Mouse (Mus musculus): ENCODE data around the gene Gm9970. TPM values are rescaled to one million over a fixed set of nuclear protein-coding genes. Genes with fewer than 3 reads are reported as not detected.
A peak's percentile ranks its signal among the peaks of the same experiment; 100 is the strongest.

Gm9970 gene
- polyA plus RNA-seq, 1 experiment from 2014 or later = not detected

DNA sequence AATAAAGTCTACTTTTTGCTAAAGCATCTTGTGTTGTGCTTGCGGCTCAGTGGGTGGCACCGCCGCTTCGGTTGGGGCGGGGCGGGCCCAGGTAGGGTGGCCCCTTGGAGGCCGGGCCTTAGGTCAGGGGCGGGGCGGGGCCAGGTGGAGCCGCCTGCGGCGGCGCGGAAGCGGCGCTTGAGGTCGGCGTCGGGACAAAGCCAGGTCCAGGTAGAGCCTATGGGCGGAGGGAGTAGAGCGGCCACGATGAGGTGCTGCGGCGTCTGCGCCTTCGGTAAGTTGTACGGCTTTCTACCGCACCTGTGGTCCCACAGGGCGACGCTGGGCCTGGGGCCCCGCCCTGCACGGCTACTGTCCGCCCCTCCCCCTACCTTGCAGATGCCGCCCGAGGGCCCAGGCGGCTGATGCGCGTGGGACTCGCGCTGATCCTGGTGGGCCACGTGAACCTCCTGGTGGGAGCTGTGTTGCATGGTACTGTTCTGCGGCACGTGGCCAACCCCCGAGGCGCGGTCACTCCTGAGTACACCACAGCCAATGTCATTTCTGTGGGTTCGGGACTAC is 10.6 kb upstream of the Gm9970 start, which contains the start of gene Krtcap3:
TSS of gene Krtcap3 (plus strand) at position 151 of the 561 bp plus-strand sequence.
- peak; percentile 57 for DNase-seq (ENCODE audit: low spot score)
- 48% methylated on average over 47 of the region's 47 CpGs for WGBS
- H3K4me3 ChIP-seq (ENCODE audit: low read depth, low read length) = peak within 1 kb of the TSS; percentile 47
- H3K4me2 ChIP-seq = peak within 1 kb of the TSS; percentile 60
- peak; percentile 76 for ATAC-seq (replicated peaks; ENCODE audit: low FRiP score)
- H3K9ac ChIP-seq (ENCODE audit: low read depth, low read length) = peak within 1 kb of the TSS; percentile 56
- no peak within 1 kb of the TSS for H3K27ac ChIP-seq (ENCODE audit: low read depth, low read length)
- H3K36me3 ChIP-seq (ENCODE audit: control insufficient read depth, insufficient read depth, low read length) = peaks cover 28% of the 10 kb centered on the region
- peaks cover 6% of the 10 kb centered on the region; the same call in 1 of the 2 replicates for H3K4me1 ChIP-seq (replicated peaks; ENCODE audit: control insufficient read depth, insufficient read depth, low read length)
- no peaks in the 10 kb centered on the region for H3K9me3 ChIP-seq (ENCODE audit: control insufficient read depth, low read length)
- no peaks in the 10 kb centered on the region for H3K27me3 ChIP-seq (replicated peaks; ENCODE audit: control insufficient read depth, insufficient read depth, low read length)

DNA sequence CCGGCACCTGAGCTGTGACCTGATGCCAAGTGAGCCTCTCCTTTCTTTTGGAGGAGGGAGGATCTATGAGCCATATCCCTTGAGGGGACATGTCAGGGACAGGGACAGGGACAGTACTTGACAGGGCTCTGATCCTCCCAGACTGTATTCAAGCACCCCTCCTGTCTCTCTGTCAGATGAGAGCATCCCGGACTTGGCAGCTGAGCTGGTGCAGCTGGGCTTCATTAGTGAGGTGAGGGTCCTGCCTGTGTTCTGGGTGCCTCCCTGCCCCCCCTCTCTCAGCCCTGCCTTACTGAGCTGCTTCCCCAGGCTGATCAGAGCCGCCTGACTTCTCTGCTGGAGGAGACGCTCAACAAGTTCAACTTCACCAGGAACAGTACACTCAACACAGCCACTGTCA is 9.7 kb upstream of the Gm9970 start:
- Histone ChIP-seq H3K9ac (ENCODE audit: low read depth, low read length) (no peak overlapping the region), H3K27ac (ENCODE audit: low read depth, low read length) (no peak overlapping the region), H3K36me3 (ENCODE audit: control insufficient read depth, insufficient read depth, low read length) (peaks cover 34% of the 10 kb centered on the region), H3K9me3 (ENCODE audit: control insufficient read depth, low read length) (no peaks in the 10 kb centered on the region), H3K4me2 (no peak overlapping the region), H3K27me3 (replicated peaks; ENCODE audit: control insufficient read depth, insufficient read depth, low read length) (no peaks in the 10 kb centered on the region), H3K4me1 (replicated peaks; ENCODE audit: control insufficient read depth, insufficient read depth, low read length) (peaks cover 6% of the 10 kb centered on the region; the same call in 1 of the 2 replicates), H3K4me3 (ENCODE audit: low read depth, low read length) (no peak overlapping the region)
- 65% methylated on average over 4 of the region's 4 CpGs for WGBS
- ATAC-seq (replicated peaks; ENCODE audit: low FRiP score) (no peak), DNase-seq (ENCODE audit: low spot score) (no peak)

- no peak for DNase-seq (ENCODE audit: low spot score)
- Histone ChIP-seq H3K36me3 (ENCODE audit: control insufficient read depth, insufficient read depth, low read length) (peaks cover 16% of the 10 kb centered on the region), H3K9ac (ENCODE audit: low read depth, low read length) (no peak overlapping the region; the same call in 1 of the 2 replicates), H3K27me3 (replicated peaks; ENCODE audit: control insufficient read depth, insufficient read depth, low read length) (no peaks in the 10 kb centered on the region), H3K4me2 (peak overlapping the region; percentile 97), H3K27ac (ENCODE audit: low read depth, low read length) (no peak overlapping the region), H3K4me1 (replicated peaks; ENCODE audit: control insufficient read depth, insufficient read depth, low read length) (peaks cover 10% of the 10 kb centered on the region), H3K9me3 (ENCODE audit: control insufficient read depth, low read length) (no peaks in the 10 kb centered on the region), H3K4me3 (ENCODE audit: low read depth, low read length) (peak overlapping the region; percentile 94)
- no peak for ATAC-seq (replicated peaks; ENCODE audit: low FRiP score)
- WGBS = 30% methylated on average over 10 of the region's 10 CpGs
These were observed 1.2 kb upstream of the Gm9970 start for GRCm38 (mm10) chr5:31242191-31242590.

- Histone ChIP-seq H3K4me2 (peak overlapping the region; percentile 97), H3K36me3 (ENCODE audit: control insufficient read depth, insufficient read depth, low read length) (peaks cover 16% of the 10 kb centered on the region), H3K9ac (ENCODE audit: low read depth, low read length) (peak overlapping the region; percentile 87), H3K4me3 (ENCODE audit: low read depth, low read length) (peak overlapping the region; percentile 94), H3K4me1 (replicated peaks; ENCODE audit: control insufficient read depth, insufficient read depth, low read length) (peaks cover 10% of the 10 kb centered on the region), H3K9me3 (ENCODE audit: control insufficient read depth, low read length) (no peaks in the 10 kb centered on the region), H3K27ac (ENCODE audit: low read depth, low read length) (peak overlapping the region; percentile 94), H3K27me3 (replicated peaks; ENCODE audit: control insufficient read depth, insufficient read depth, low read length) (no peaks in the 10 kb centered on the region)
- WGBS = under 1% methylated on average over 13 of the region's 13 CpGs
- DNase-seq (ENCODE audit: low spot score) (peak; percentile 42), ATAC-seq (replicated peaks; ENCODE audit: low FRiP score) (peak; percentile 39)
These were observed 546 bp upstream of the Gm9970 start for GRCm38 (mm10) chr5:31241522-31242034.

DNA sequence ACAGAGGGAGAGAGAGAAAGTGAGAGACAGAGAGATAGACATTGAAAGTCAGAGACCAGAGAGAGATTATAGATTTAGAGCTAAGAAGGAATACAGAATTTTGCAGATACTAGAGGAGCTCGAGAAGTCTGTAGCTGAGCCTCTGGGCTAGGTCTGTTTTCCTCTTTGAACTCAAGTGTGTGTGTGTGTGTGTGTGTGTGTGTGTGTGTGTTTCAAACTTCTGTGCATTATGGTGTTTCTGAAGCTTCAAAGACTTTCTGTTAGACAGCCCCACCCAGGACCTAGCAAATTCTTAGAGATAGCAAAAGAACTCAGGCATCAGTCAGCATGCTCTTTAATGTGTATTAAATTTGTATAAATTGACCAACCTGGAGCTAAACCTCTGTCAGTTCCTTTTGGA is 14.4 kb downstream of the Gm9970 start:
- DNase-seq (ENCODE audit: low spot score) (no peak), ATAC-seq (replicated peaks; ENCODE audit: low FRiP score) (no peak)
- Histone ChIP-seq H3K4me3 (ENCODE audit: low read depth, low read length) (no peak overlapping the region), H3K4me2 (no peak overlapping the region), H3K4me1 (replicated peaks; ENCODE audit: control insufficient read depth, insufficient read depth, low read length) (no peaks in the 10 kb centered on the region), H3K9ac (ENCODE audit: low read depth, low read length) (no peak overlapping the region), H3K9me3 (ENCODE audit: control insufficient read depth, low read length) (no peaks in the 10 kb centered on the region), H3K27me3 (replicated peaks; ENCODE audit: control insufficient read depth, insufficient read depth, low read length) (no peaks in the 10 kb centered on the region), H3K36me3 (ENCODE audit: control insufficient read depth, insufficient read depth, low read length) (no peaks in the 10 kb centered on the region), H3K27ac (ENCODE audit: low read depth, low read length) (no peak overlapping the region)
- WGBS = 50% methylated on average over 1 of the region's 1 CpGs

DNA sequence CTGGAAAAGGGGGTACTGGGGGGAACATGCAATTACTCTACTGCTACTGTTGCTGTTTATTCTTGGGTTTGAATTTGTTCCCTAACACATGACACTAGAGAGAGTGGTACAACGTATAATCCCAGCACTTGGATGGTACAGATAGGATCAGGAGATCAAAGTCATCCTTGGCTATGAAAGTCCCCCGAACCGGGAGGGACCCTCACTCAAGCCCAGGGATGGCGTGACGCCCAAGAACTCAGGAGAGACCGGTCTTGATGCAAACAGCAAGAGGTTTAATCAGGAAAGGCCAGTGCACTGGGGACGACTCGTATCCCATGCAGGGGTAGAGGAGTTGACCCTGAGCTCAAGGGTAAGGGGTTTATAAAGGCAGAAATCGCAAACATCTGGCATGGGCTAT is 18.3 kb downstream of the Gm9970 start:
- no peak for DNase-seq (ENCODE audit: low spot score)
- H3K4me1 ChIP-seq (replicated peaks; ENCODE audit: control insufficient read depth, insufficient read depth, low read length) = peaks cover 5% of the 10 kb centered on the region
- no peak overlapping the region for H3K9ac ChIP-seq (ENCODE audit: low read depth, low read length)
- no peak overlapping the region for H3K4me3 ChIP-seq (ENCODE audit: low read depth, low read length)
- WGBS = 92% methylated on average over 9 of the region's 9 CpGs
- no peaks in the 10 kb centered on the region for H3K9me3 ChIP-seq (ENCODE audit: control insufficient read depth, low read length)
- H3K27me3 ChIP-seq (replicated peaks; ENCODE audit: control insufficient read depth, insufficient read depth, low read length) = no peaks in the 10 kb centered on the region
- no peak for ATAC-seq (replicated peaks; ENCODE audit: low FRiP score)
- no peak overlapping the region for H3K4me2 ChIP-seq
- no peak overlapping the region for H3K27ac ChIP-seq (ENCODE audit: low read depth, low read length)
- no peaks in the 10 kb centered on the region for H3K36me3 ChIP-seq (ENCODE audit: control insufficient read depth, insufficient read depth, low read length)

GRCm38 (mm10) chr5:31221304-31221945 is 19.6 kb downstream of the Gm9970 start:
- peaks cover 9% of the 10 kb centered on the region for H3K4me1 ChIP-seq (replicated peaks; ENCODE audit: control insufficient read depth, insufficient read depth, low read length)
- H3K36me3 ChIP-seq (ENCODE audit: control insufficient read depth, insufficient read depth, low read length) = no peaks in the 10 kb centered on the region
- peak overlapping the region; percentile 96 for H3K9ac ChIP-seq (ENCODE audit: low read depth, low read length)
- H3K9me3 ChIP-seq (ENCODE audit: control insufficient read depth, low read length) = no peaks in the 10 kb centered on the region
- ATAC-seq (replicated peaks; ENCODE audit: low FRiP score) (peak; percentile 6; the same call in 1 of the 2 replicates), DNase-seq (ENCODE audit: low spot score) (no peak)
- WGBS = 19% methylated on average over 11 of the region's 11 CpGs
- H3K27ac ChIP-seq (ENCODE audit: low read depth, low read length) = peak overlapping the region; percentile 92
- peak overlapping the region; percentile 93 for H3K4me3 ChIP-seq (ENCODE audit: low read depth, low read length)
- no peaks in the 10 kb centered on the region for H3K27me3 ChIP-seq (replicated peaks; ENCODE audit: control insufficient read depth, insufficient read depth, low read length)
- H3K4me2 ChIP-seq = peak overlapping the region; percentile 91

DNA sequence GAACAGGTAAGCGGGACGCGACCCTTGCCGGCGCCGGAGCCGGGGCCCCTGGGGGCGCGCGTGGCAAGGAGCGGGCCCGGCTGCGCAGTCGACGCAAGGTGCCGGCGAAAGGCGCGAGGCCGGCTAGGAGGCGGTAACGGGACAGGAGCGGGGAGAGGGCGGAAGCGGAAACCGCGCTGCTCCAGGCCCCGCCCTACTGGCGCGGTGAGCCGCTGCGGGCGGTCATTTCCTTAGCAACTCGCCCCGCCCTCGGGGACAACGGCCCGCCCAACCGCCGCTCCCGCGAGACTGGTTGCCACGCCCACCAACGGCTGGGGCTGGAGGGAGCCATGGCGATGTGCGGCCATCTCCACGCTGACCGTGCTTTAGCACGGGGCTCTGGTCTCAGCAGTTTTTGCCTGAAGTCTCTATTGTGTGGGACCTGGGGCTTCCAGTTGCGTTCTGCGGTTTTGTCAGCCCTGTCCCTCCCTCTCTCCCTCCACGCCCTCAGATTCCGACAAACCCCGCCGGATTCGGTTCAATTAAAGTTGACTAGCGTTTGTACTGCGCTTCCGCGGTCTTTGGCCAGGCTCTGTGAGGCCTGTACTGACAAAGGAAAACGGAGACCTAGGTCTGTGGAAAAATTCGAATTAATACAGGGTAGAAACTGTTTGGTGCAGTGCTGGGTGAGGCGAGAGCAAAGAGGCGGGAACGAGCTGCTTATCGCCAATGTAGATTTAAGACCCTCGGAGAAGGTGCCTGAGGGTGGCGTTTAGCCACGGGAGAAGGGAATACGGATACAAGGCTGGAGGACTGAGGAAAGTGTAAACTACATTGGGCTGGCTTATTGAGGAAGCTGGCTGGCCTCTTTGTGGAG is 20.4 kb downstream of the Gm9970 start, which contains the start of gene Ppm1g:
TSS of gene Ppm1g (minus strand) at position 240 of the 856 bp plus-strand sequence.
- Histone ChIP-seq H3K27me3 (replicated peaks; ENCODE audit: control insufficient read depth, insufficient read depth, low read length) (no peaks in the 10 kb centered on the region), H3K9me3 (ENCODE audit: control insufficient read depth, low read length) (no peaks in the 10 kb centered on the region), H3K36me3 (ENCODE audit: control insufficient read depth, insufficient read depth, low read length) (no peaks in the 10 kb centered on the region), H3K4me2 (peak within 1 kb of the TSS; percentile 91), H3K27ac (ENCODE audit: low read depth, low read length) (peak within 1 kb of the TSS; percentile 92), H3K9ac (ENCODE audit: low read depth, low read length) (peak within 1 kb of the TSS; percentile 96), H3K4me1 (replicated peaks; ENCODE audit: control insufficient read depth, insufficient read depth, low read length) (peaks cover 9% of the 10 kb centered on the region), H3K4me3 (ENCODE audit: low read depth, low read length) (peak within 1 kb of the TSS; percentile 93)
- DNase-seq (ENCODE audit: low spot score) = peak; percentile 99
- under 1% methylated on average over 68 of the region's 70 CpGs for WGBS
- peak; percentile 94 for ATAC-seq (replicated peaks; ENCODE audit: low FRiP score)

Data from liver, embryonic 11.5 days (tissue).